Mouse (Mus musculus) cortical plate, adult 2 months (tissue): ENCODE data around the gene Plekha3.

Experiments
- CTCF ChIP-seq: fragments of 200-500 bp; IDR thresholded peaks from 2 replicates; pipeline ENCODE4 v1.5.1; 2011; ENCODE audit warnings: mild to moderate bottlenecking, control low read depth, low read length; ENCODE audit not compliant: insufficient read depth; ENCODE audit errors: extremely low read depth
- POLR2A ChIP-seq: fragments of 200-500 bp; IDR thresholded peaks from 2 replicates; pipeline ENCODE4 v1.6.1; 2011; ENCODE audit warnings: mild to moderate bottlenecking, low read length, control low read depth; ENCODE audit not compliant: insufficient read depth; ENCODE audit errors: extremely low read depth

DNA sequence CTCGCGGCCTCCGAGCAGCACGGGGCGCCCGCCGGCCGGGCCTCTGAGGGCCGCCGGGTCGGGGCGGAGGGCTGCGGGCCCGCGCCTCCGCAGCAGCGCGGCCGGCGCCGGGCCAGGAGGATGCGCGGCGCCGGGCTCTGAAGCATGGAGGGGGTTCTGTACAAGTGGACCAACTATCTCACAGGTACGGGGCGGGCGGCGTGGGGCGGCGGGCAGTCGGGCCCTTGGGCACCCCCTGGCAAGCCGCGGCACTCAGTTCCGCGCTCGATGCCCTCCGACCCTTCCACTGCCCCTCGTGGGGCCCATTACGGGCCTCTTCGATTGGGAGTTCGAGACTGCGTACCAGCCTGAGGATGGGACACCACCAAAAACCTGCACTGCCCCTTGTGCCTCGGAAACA lies 370 bp downstream of the Plekha3 start:
- TF ChIP-seq POLR2A (no peak), CTCF (no peak)
